Mouse (Mus musculus) macrophage (primary cell): ENCODE results near the gene Nacc1. TPM values are rescaled to one million over a fixed set of nuclear protein-coding genes. Genes with fewer than 3 reads are reported as not detected.
A peak's percentile ranks its signal among the peaks of the same experiment; 100 is the strongest.

ENCODE experiments used
- H3K27ac ChIP-seq: fragments of 350-480 bp; formaldehyde crosslinking; 2 replicates; pipeline ENCODE4 v1.9.0; 2021
- H3K36me3 ChIP-seq: fragments of 350-480 bp; formaldehyde crosslinking; 2 replicates; pipeline ENCODE4 v1.9.0; 2021; ENCODE audit errors: inconsistent target
- H3K4me3 ChIP-seq: fragments of 350-480 bp; formaldehyde crosslinking; 2 replicates; pipeline ENCODE4 v1.9.0; 2021; ENCODE audit errors: inconsistent target
- H3K79me2 ChIP-seq: fragments of 350-480 bp; formaldehyde crosslinking; 2 replicates; pipeline ENCODE4 v1.9.0; 2021; ENCODE audit errors: inconsistent target
- WGBS: methylation state at CpG from one replicate; pipeline ENCODE4 v1.1.7; 2026; ENCODE audit warnings: inconsistent platforms; ENCODE audit not compliant: missing documents; 5-methylcytosine and 5-hydroxymethylcytosine counted together
- polyA plus RNA-seq: library from polyadenylated mRNA; stranded (reverse); fragments of 250-400 nt; gene quantifications from 3 replicates; pipeline ENCODE4 v1.2.4, GENCODE M21; 2018; ENCODE audit warnings: inconsistent platforms

Gene Nacc1
- polyA plus RNA-seq, 1 experiment from 2014 or later, result 49.6 TPM

GRCm38 (mm10) chr8:84668731-84669485 lies 18.8 kb downstream of the Nacc1 start:
- H3K79me2 ChIP-seq, result no peaks in the 10 kb centered on the region; the same call in 1 of the 2 replicates
- no peak overlapping the region for H3K27ac ChIP-seq
- H3K36me3 ChIP-seq, result peaks cover 21% of the 10 kb centered on the region
- WGBS, result 67% methylated on average over 6 of the region's 6 CpGs
- no peak overlapping the region for H3K4me3 ChIP-seq

GRCm38 (mm10) chr8:84668081-84668480 lies 19.6 kb downstream of the Nacc1 start:
- H3K36me3 ChIP-seq, result peaks cover 14% of the 10 kb centered on the region
- no peak overlapping the region for H3K4me3 ChIP-seq
- no peaks in the 10 kb centered on the region; the same call in 1 of the 2 replicates for H3K79me2 ChIP-seq
- H3K27ac ChIP-seq, result no peak overlapping the region
- WGBS, result 94% methylated on average over 1 of the region's 1 CpGs

GRCm38 (mm10) chr8:84665385-84665893 lies 22.2 kb downstream of the Nacc1 start:
- Histone ChIP-seq H3K79me2 (peaks cover 16% of the 10 kb centered on the region; the same call in 1 of the 2 replicates), H3K27ac (peak overlapping the region; percentile 89), H3K4me3 (peak overlapping the region; percentile 59), H3K36me3 (no peaks in the 10 kb centered on the region)
- 4% methylated on average over 14 of the region's 14 CpGs for WGBS

- peak overlapping the region; percentile 59 for H3K4me3 ChIP-seq
- peak overlapping the region; percentile 89 for H3K27ac ChIP-seq
- H3K79me2 ChIP-seq, result peaks cover 16% of the 10 kb centered on the region; the same call in 1 of the 2 replicates
- WGBS, result under 1% methylated on average over 29 of the region's 29 CpGs
- no peaks in the 10 kb centered on the region for H3K36me3 ChIP-seq
These were observed 22.9 kb downstream of the Nacc1 start for GRCm38 (mm10) chr8:84664566-84665384.

- Histone ChIP-seq H3K27ac (peak overlapping the region; percentile 89), H3K36me3 (no peaks in the 10 kb centered on the region)
- WGBS, result 4% methylated on average over 43 of the region's 43 CpGs
These were observed 24.0 kb downstream of the Nacc1 start for GRCm38 (mm10) chr8:84663483-84664327.

GRCm38 (mm10) chr8:84662581-84663065 lies 25.0 kb downstream of the Nacc1 start, which contains the start of gene Ier2:
Ier2 (minus strand) TSS chr8:84662852.
- H3K4me3 ChIP-seq, result peak within 1 kb of the TSS; percentile 56
- under 1% methylated on average over 27 of the region's 27 CpGs for WGBS
- peak within 1 kb of the TSS; percentile 89 for H3K27ac ChIP-seq
- no peaks in the 10 kb centered on the region for H3K36me3 ChIP-seq
- H3K79me2 ChIP-seq, result peaks cover 16% of the 10 kb centered on the region; the same call in 1 of the 2 replicates

More at GRCm38 (mm10) chr8:84663483-84664327, 24.0 kb downstream of the Nacc1 start:
- Histone ChIP-seq H3K79me2 (peaks cover 16% of the 10 kb centered on the region; the same call in 1 of the 2 replicates), H3K4me3 (peak overlapping the region; percentile 59)

GRCm38 (mm10) chr8:84661961-84662571 lies 25.6 kb downstream of the Nacc1 start:
- under 1% methylated on average over 57 of the region's 61 CpGs for WGBS
- no peaks in the 10 kb centered on the region for H3K36me3 ChIP-seq
- peaks cover 16% of the 10 kb centered on the region; the same call in 1 of the 2 replicates for H3K79me2 ChIP-seq
- H3K4me3 ChIP-seq, result peak overlapping the region; percentile 56
- H3K27ac ChIP-seq, result peak overlapping the region; percentile 89

- Histone ChIP-seq H3K79me2 (peaks cover 16% of the 10 kb centered on the region; the same call in 1 of the 2 replicates), H3K27ac (peak overlapping the region; percentile 89), H3K4me3 (peak overlapping the region; percentile 56), H3K36me3 (no peaks in the 10 kb centered on the region)
- WGBS, result 2% methylated on average over 22 of the region's 24 CpGs
These were observed 26.2 kb downstream of the Nacc1 start for GRCm38 (mm10) chr8:84661458-84661871.

- WGBS, result 1% methylated on average over 20 of the region's 20 CpGs
- Histone ChIP-seq H3K4me3 (peak overlapping the region; percentile 56), H3K36me3 (no peaks in the 10 kb centered on the region), H3K27ac (peak overlapping the region; percentile 89), H3K79me2 (peaks cover 16% of the 10 kb centered on the region; the same call in 1 of the 2 replicates)
These were observed 26.7 kb downstream of the Nacc1 start for GRCm38 (mm10) chr8:84660819-84661457.

- Histone ChIP-seq H3K4me3 (peak overlapping the region; percentile 56), H3K27ac (peak overlapping the region; percentile 89), H3K79me2 (peaks cover 16% of the 10 kb centered on the region; the same call in 1 of the 2 replicates), H3K36me3 (no peaks in the 10 kb centered on the region)
- WGBS, result 9% methylated on average over 33 of the region's 33 CpGs
These were observed 27.5 kb downstream of the Nacc1 start for GRCm38 (mm10) chr8:84659936-84660818.

- no peak overlapping the region for H3K27ac ChIP-seq
- H3K4me3 ChIP-seq, result no peak overlapping the region
- 75% methylated on average over 1 of the region's 1 CpGs for WGBS
- no peaks in the 10 kb centered on the region for H3K36me3 ChIP-seq
- H3K79me2 ChIP-seq, result peaks cover 16% of the 10 kb centered on the region; the same call in 1 of the 2 replicates
These were observed 28.7 kb downstream of the Nacc1 start for GRCm38 (mm10) chr8:84658951-84659350.

- Histone ChIP-seq H3K27ac (no peak overlapping the region), H3K4me3 (no peak overlapping the region), H3K36me3 (no peaks in the 10 kb centered on the region), H3K79me2 (peaks cover 16% of the 10 kb centered on the region; the same call in 1 of the 2 replicates)
- 95% methylated on average over 3 of the region's 4 CpGs for WGBS
These were observed 30.0 kb downstream of the Nacc1 start for GRCm38 (mm10) chr8:84657680-84658079.
